Mouse (Mus musculus): ENCODE results near the gene Olfr98. TPM values are rescaled to one million over a fixed set of nuclear protein-coding genes. Genes with fewer than 3 reads are reported as not detected.
"Not testable (repeated sequence)": the region's sequence is repeated elsewhere in the genome, so short reads cannot be mapped to it uniquely, and the experiment has no call there.

The Olfr98 gene
- polyA plus RNA-seq, 1 experiment from 2014 or later = not detected

- Histone ChIP-seq H3K4me1 (ENCODE audit: control insufficient read depth, insufficient read depth, low read length) (0 out of 2 replicates have a peak, but pooled peaks cover 2% of the 10 kb centered on the region), H3K9ac (replicated peaks; ENCODE audit: low read depth, low read length) (peak within 1 kb of the TSS; percentile 41; the same call in 1 of the 2 replicates), H3K36me3 (ENCODE audit: control insufficient read depth, insufficient read depth, low read length) (no peaks in the 10 kb centered on the region), H3K27me3 (ENCODE audit: control insufficient read depth, insufficient read depth, low read length) (no peaks in the 10 kb centered on the region), H3K4me3 (ENCODE audit: low read depth, low read length) (peak within 1 kb of the TSS; percentile 41), H3K9me3 (ENCODE audit: control insufficient read depth, low read length) (no peaks in the 10 kb centered on the region), H3K4me2 (ENCODE audit: low read depth, low read length) (peak within 1 kb of the TSS; percentile 93), H3K27ac (ENCODE audit: low read depth, low read length) (no peak within 1 kb of the TSS)
- 6% methylated on average over 26 of the region's 26 CpGs for WGBS
- peak; percentile 99 for ATAC-seq (ENCODE audit: low read depth)
Observed at GRCm38 (mm10) chr17:37270058-37270701, 6.6 kb upstream of the Olfr98 start, which contains the start of gene H2-M3. H2-M3 (plus strand) TSS chr17:37270220.

GRCm38 (mm10) chr17:37250544-37250943, 13.0 kb downstream of the Olfr98 start:
- Histone ChIP-seq H3K36me3 (ENCODE audit: control insufficient read depth, insufficient read depth, low read length) (no peaks in the 10 kb centered on the region), H3K4me2 (ENCODE audit: low read depth, low read length) (no peak overlapping the region), H3K9ac (replicated peaks; ENCODE audit: low read depth, low read length) (no peak overlapping the region), H3K27ac (ENCODE audit: low read depth, low read length) (no peak overlapping the region), H3K4me1 (ENCODE audit: control insufficient read depth, insufficient read depth, low read length) (no peaks in the 10 kb centered on the region), H3K4me3 (ENCODE audit: low read depth, low read length) (no peak overlapping the region), H3K27me3 (ENCODE audit: control insufficient read depth, insufficient read depth, low read length) (no peaks in the 10 kb centered on the region), H3K9me3 (ENCODE audit: control insufficient read depth, low read length) (no peaks in the 10 kb centered on the region)
- WGBS = 15% methylated on average over 1 of the region's 1 CpGs
- no peak for ATAC-seq (ENCODE audit: low read depth)

GRCm38 (mm10) chr17:37249460-37249859, 14.1 kb downstream of the Olfr98 start:
- no peak for ATAC-seq (ENCODE audit: low read depth)
- Histone ChIP-seq H3K9ac (replicated peaks; ENCODE audit: low read depth, low read length) (no peak overlapping the region), H3K36me3 (ENCODE audit: control insufficient read depth, insufficient read depth, low read length) (no peaks in the 10 kb centered on the region), H3K27me3 (ENCODE audit: control insufficient read depth, insufficient read depth, low read length) (no peaks in the 10 kb centered on the region), H3K4me2 (ENCODE audit: low read depth, low read length) (no peak overlapping the region), H3K9me3 (ENCODE audit: control insufficient read depth, low read length) (no peaks in the 10 kb centered on the region), H3K27ac (ENCODE audit: low read depth, low read length) (no peak overlapping the region), H3K4me3 (ENCODE audit: low read depth, low read length) (no peak overlapping the region), H3K4me1 (ENCODE audit: control insufficient read depth, insufficient read depth, low read length) (no peaks in the 10 kb centered on the region)

GRCm38 (mm10) chr17:37246715-37247114, 16.8 kb downstream of the Olfr98 start:
- no peaks in the 10 kb centered on the region for H3K9me3 ChIP-seq (ENCODE audit: control insufficient read depth, low read length)
- no peaks in the 10 kb centered on the region for H3K27me3 ChIP-seq (ENCODE audit: control insufficient read depth, insufficient read depth, low read length)
- no peaks in the 10 kb centered on the region for H3K36me3 ChIP-seq (ENCODE audit: control insufficient read depth, insufficient read depth, low read length)
- H3K4me1 ChIP-seq (ENCODE audit: control insufficient read depth, insufficient read depth, low read length) = no peaks in the 10 kb centered on the region
- H3K9ac ChIP-seq (replicated peaks; ENCODE audit: low read depth, low read length) = no peak overlapping the region
- H3K4me2 ChIP-seq (ENCODE audit: low read depth, low read length) = no peak overlapping the region
- 41% methylated on average over 5 of the region's 5 CpGs for WGBS
- no peak overlapping the region for H3K4me3 ChIP-seq (ENCODE audit: low read depth, low read length)
- ATAC-seq (ENCODE audit: low read depth) = no peak
- no peak overlapping the region for H3K27ac ChIP-seq (ENCODE audit: low read depth, low read length)

- no peaks in the 10 kb centered on the region for H3K27me3 ChIP-seq (ENCODE audit: control insufficient read depth, insufficient read depth, low read length)
- H3K27ac ChIP-seq (ENCODE audit: low read depth, low read length) = no peak overlapping the region
- no peak overlapping the region for H3K4me2 ChIP-seq (ENCODE audit: low read depth, low read length)
- 59% methylated on average over 3 of the region's 3 CpGs for WGBS
- no peaks in the 10 kb centered on the region for H3K4me1 ChIP-seq (ENCODE audit: control insufficient read depth, insufficient read depth, low read length)
- no peaks in the 10 kb centered on the region for H3K36me3 ChIP-seq (ENCODE audit: control insufficient read depth, insufficient read depth, low read length)
- H3K9me3 ChIP-seq (ENCODE audit: control insufficient read depth, low read length) = no peaks in the 10 kb centered on the region
- H3K4me3 ChIP-seq (ENCODE audit: low read depth, low read length) = no peak overlapping the region
- H3K9ac ChIP-seq (replicated peaks; ENCODE audit: low read depth, low read length) = no peak overlapping the region
- no peak for ATAC-seq (ENCODE audit: low read depth)
Observed at GRCm38 (mm10) chr17:37242198-37242597, 21.4 kb downstream of the Olfr98 start.

GRCm38 (mm10) chr17:37237230-37237629, 26.3 kb downstream of the Olfr98 start, which contains the start of gene Olfr97:
Olfr97 (minus strand) TSS chr17:37237330.
- WGBS = 88% methylated on average over 2 of the region's 2 CpGs
- not testable (repeated sequence) for H3K4me1 ChIP-seq (ENCODE audit: control insufficient read depth, insufficient read depth, low read length); H3K27ac ChIP-seq (ENCODE audit: low read depth, low read length); H3K27me3 ChIP-seq (ENCODE audit: control insufficient read depth, insufficient read depth, low read length); ATAC-seq (ENCODE audit: low read depth); H3K36me3 ChIP-seq (ENCODE audit: control insufficient read depth, insufficient read depth, low read length); H3K4me2 ChIP-seq (ENCODE audit: low read depth, low read length); H3K4me3 ChIP-seq (ENCODE audit: low read depth, low read length); H3K9me3 ChIP-seq (ENCODE audit: control insufficient read depth, low read length); H3K9ac ChIP-seq (replicated peaks; ENCODE audit: low read depth, low read length)

GRCm38 (mm10) chr17:37221879-37222278, 41.7 kb downstream of the Olfr98 start:
- no peak overlapping the region for H3K27ac ChIP-seq (ENCODE audit: low read depth, low read length)
- no peak overlapping the region for H3K4me3 ChIP-seq (ENCODE audit: low read depth, low read length)
- H3K4me1 ChIP-seq (ENCODE audit: control insufficient read depth, insufficient read depth, low read length) = no peaks in the 10 kb centered on the region
- H3K27me3 ChIP-seq (ENCODE audit: control insufficient read depth, insufficient read depth, low read length) = no peaks in the 10 kb centered on the region
- 39% methylated on average over 1 of the region's 1 CpGs for WGBS
- no peak for ATAC-seq (ENCODE audit: low read depth)
- no peak overlapping the region for H3K9ac ChIP-seq (replicated peaks; ENCODE audit: low read depth, low read length)
- no peaks in the 10 kb centered on the region for H3K9me3 ChIP-seq (ENCODE audit: control insufficient read depth, low read length)
- no peaks in the 10 kb centered on the region for H3K36me3 ChIP-seq (ENCODE audit: control insufficient read depth, insufficient read depth, low read length)
- no peak overlapping the region for H3K4me2 ChIP-seq (ENCODE audit: low read depth, low read length)

GRCm38 (mm10) chr17:37219846-37220245, 43.7 kb downstream of the Olfr98 start, which contains the start of gene Olfr96:
Olfr96 (plus strand) TSS chr17:37220146.
- Histone ChIP-seq H3K4me1 (ENCODE audit: control insufficient read depth, insufficient read depth, low read length) (no peaks in the 10 kb centered on the region), H3K4me3 (ENCODE audit: low read depth, low read length) (no peak within 1 kb of the TSS), H3K4me2 (ENCODE audit: low read depth, low read length) (no peak within 1 kb of the TSS), H3K9ac (replicated peaks; ENCODE audit: low read depth, low read length) (no peak within 1 kb of the TSS), H3K36me3 (ENCODE audit: control insufficient read depth, insufficient read depth, low read length) (no peaks in the 10 kb centered on the region), H3K27me3 (ENCODE audit: control insufficient read depth, insufficient read depth, low read length) (no peaks in the 10 kb centered on the region), H3K27ac (ENCODE audit: low read depth, low read length) (no peak within 1 kb of the TSS), H3K9me3 (ENCODE audit: control insufficient read depth, low read length) (no peaks in the 10 kb centered on the region)
- 71% methylated on average over 4 of the region's 4 CpGs for WGBS
- no peak for ATAC-seq (ENCODE audit: low read depth)

GRCm38 (mm10) chr17:37218486-37218885, 45.1 kb downstream of the Olfr98 start:
- Histone ChIP-seq H3K4me2 (ENCODE audit: low read depth, low read length) (no peak overlapping the region), H3K27ac (ENCODE audit: low read depth, low read length) (no peak overlapping the region), H3K27me3 (ENCODE audit: control insufficient read depth, insufficient read depth, low read length) (no peaks in the 10 kb centered on the region), H3K4me3 (ENCODE audit: low read depth, low read length) (no peak overlapping the region), H3K9me3 (ENCODE audit: control insufficient read depth, low read length) (no peaks in the 10 kb centered on the region), H3K4me1 (ENCODE audit: control insufficient read depth, insufficient read depth, low read length) (no peaks in the 10 kb centered on the region), H3K9ac (replicated peaks; ENCODE audit: low read depth, low read length) (no peak overlapping the region), H3K36me3 (ENCODE audit: control insufficient read depth, insufficient read depth, low read length) (no peaks in the 10 kb centered on the region)
- 92% methylated on average over 3 of the region's 3 CpGs for WGBS
- ATAC-seq (ENCODE audit: low read depth) = no peak
